Mouse (Mus musculus): Measurements from ENCODE around the gene Tmem243. TPM values are rescaled to one million over a fixed set of nuclear protein-coding genes. Genes with fewer than 3 reads are reported as not detected.
A peak's percentile ranks its signal among the peaks of the same experiment; 100 is the strongest.
"Not testable (repeated sequence)": the region's sequence is repeated elsewhere in the genome, so short reads cannot be mapped to it uniquely, and the experiment has no call there.

Gene Tmem243
- polyA plus RNA-seq, 1 experiment from 2014 or later = 15.7 TPM

- H3K4me3 ChIP-seq (ENCODE audit: low read depth, low read length) = peak overlapping the region; percentile 90
- WGBS = under 1% methylated on average over 48 of the region's 55 CpGs
Measured at GRCm38 (mm10) chr5:9160831-9161455, 60.5 kb downstream of the Tmem243 start.

GRCm38 (mm10) chr5:9161456-9162041 lies 61.1 kb downstream of the Tmem243 start, which contains the start of gene Dmtf1:
Gene Dmtf1 (minus strand): TSS chr5:9161776.
- 1% methylated on average over 55 of the region's 64 CpGs for WGBS
- peak; percentile 96 for ATAC-seq (ENCODE audit: low read depth)

More at GRCm38 (mm10) chr5:9160831-9161455, 60.5 kb downstream of the Tmem243 start:
- no peaks in the 10 kb centered on the region for H3K36me3 ChIP-seq (ENCODE audit: control insufficient read depth, insufficient read depth, low read length)
- H3K4me2 ChIP-seq (ENCODE audit: low read depth, low read length) = peak overlapping the region; percentile 53
- H3K9ac ChIP-seq (replicated peaks; ENCODE audit: low read depth, low read length) = peak overlapping the region; percentile 93
- H3K27ac ChIP-seq (ENCODE audit: low read depth, low read length) = peak overlapping the region; percentile 99
- no peaks in the 10 kb centered on the region for H3K9me3 ChIP-seq (ENCODE audit: control insufficient read depth, low read length)
- peaks cover 14% of the 10 kb centered on the region; the same call in 1 of the 2 replicates for H3K4me1 ChIP-seq (ENCODE audit: control insufficient read depth, insufficient read depth, low read length)
- no peaks in the 10 kb centered on the region for H3K27me3 ChIP-seq (ENCODE audit: control insufficient read depth, insufficient read depth, low read length)
- ATAC-seq (ENCODE audit: low read depth) = peak; percentile 75

GRCm38 (mm10) chr5:9162088-9162487 lies 61.6 kb downstream of the Tmem243 start:
- H3K9me3 ChIP-seq (ENCODE audit: control insufficient read depth, low read length) = no peaks in the 10 kb centered on the region
- H3K27me3 ChIP-seq (ENCODE audit: control insufficient read depth, insufficient read depth, low read length) = no peaks in the 10 kb centered on the region
- WGBS = 18% methylated on average over 7 of the region's 7 CpGs
- peak overlapping the region; percentile 90 for H3K4me3 ChIP-seq (ENCODE audit: low read depth, low read length)
- no peaks in the 10 kb centered on the region for H3K36me3 ChIP-seq (ENCODE audit: control insufficient read depth, insufficient read depth, low read length)
- peak; percentile 39 for ATAC-seq (ENCODE audit: low read depth)
- H3K4me1 ChIP-seq (ENCODE audit: control insufficient read depth, insufficient read depth, low read length) = peaks cover 14% of the 10 kb centered on the region; the same call in 1 of the 2 replicates
- H3K27ac ChIP-seq (ENCODE audit: low read depth, low read length) = peak overlapping the region; percentile 99
- peak overlapping the region; percentile 52 for H3K4me2 ChIP-seq (ENCODE audit: low read depth, low read length)
- H3K9ac ChIP-seq (replicated peaks; ENCODE audit: low read depth, low read length) = peak overlapping the region; percentile 93

More at GRCm38 (mm10) chr5:9161456-9162041, 61.1 kb downstream of the Tmem243 start, which contains the start of gene Dmtf1:
- Histone ChIP-seq H3K4me3 (ENCODE audit: low read depth, low read length) (peak within 1 kb of the TSS; percentile 90), H3K4me2 (ENCODE audit: low read depth, low read length) (peak within 1 kb of the TSS; percentile 53), H3K27ac (ENCODE audit: low read depth, low read length) (peak within 1 kb of the TSS; percentile 99), H3K9ac (replicated peaks; ENCODE audit: low read depth, low read length) (peak within 1 kb of the TSS; percentile 93), H3K4me1 (ENCODE audit: control insufficient read depth, insufficient read depth, low read length) (peaks cover 14% of the 10 kb centered on the region; the same call in 1 of the 2 replicates), H3K36me3 (ENCODE audit: control insufficient read depth, insufficient read depth, low read length) (no peaks in the 10 kb centered on the region), H3K27me3 (ENCODE audit: control insufficient read depth, insufficient read depth, low read length) (no peaks in the 10 kb centered on the region), H3K9me3 (ENCODE audit: control insufficient read depth, low read length) (no peaks in the 10 kb centered on the region)

- Histone ChIP-seq H3K36me3 (ENCODE audit: control insufficient read depth, insufficient read depth, low read length) (no peaks in the 10 kb centered on the region), H3K4me2 (ENCODE audit: low read depth, low read length) (no peak overlapping the region), H3K9me3 (ENCODE audit: control insufficient read depth, low read length) (no peaks in the 10 kb centered on the region), H3K9ac (replicated peaks; ENCODE audit: low read depth, low read length) (no peak overlapping the region), H3K27ac (ENCODE audit: low read depth, low read length) (no peak overlapping the region), H3K4me1 (ENCODE audit: control insufficient read depth, insufficient read depth, low read length) (peaks cover 14% of the 10 kb centered on the region; the same call in 1 of the 2 replicates), H3K4me3 (ENCODE audit: low read depth, low read length) (no peak overlapping the region), H3K27me3 (ENCODE audit: control insufficient read depth, insufficient read depth, low read length) (no peaks in the 10 kb centered on the region)
- ATAC-seq (ENCODE audit: low read depth) = no peak
- WGBS = 95% methylated on average over 3 of the region's 3 CpGs
Measured at GRCm38 (mm10) chr5:9163411-9163810, 62.9 kb downstream of the Tmem243 start.

- not testable (repeated sequence) for H3K4me1 ChIP-seq (ENCODE audit: control insufficient read depth, insufficient read depth, low read length); H3K27me3 ChIP-seq (ENCODE audit: control insufficient read depth, insufficient read depth, low read length); ATAC-seq (ENCODE audit: low read depth); H3K4me2 ChIP-seq (ENCODE audit: low read depth, low read length); H3K4me3 ChIP-seq (ENCODE audit: low read depth, low read length); H3K9ac ChIP-seq (replicated peaks; ENCODE audit: low read depth, low read length); H3K9me3 ChIP-seq (ENCODE audit: control insufficient read depth, low read length); H3K27ac ChIP-seq (ENCODE audit: low read depth, low read length); H3K36me3 ChIP-seq (ENCODE audit: control insufficient read depth, insufficient read depth, low read length)
- WGBS = 88% methylated on average over 10 of the region's 10 CpGs
Measured at GRCm38 (mm10) chr5:9165151-9165550, 64.7 kb downstream of the Tmem243 start.

- H3K4me2 ChIP-seq (ENCODE audit: low read depth, low read length) = no peak overlapping the region
- H3K36me3 ChIP-seq (ENCODE audit: control insufficient read depth, insufficient read depth, low read length) = no peaks in the 10 kb centered on the region
- ATAC-seq (ENCODE audit: low read depth) = no peak
- WGBS = 78% methylated on average over 8 of the region's 8 CpGs
- H3K9me3 ChIP-seq (ENCODE audit: control insufficient read depth, low read length) = no peaks in the 10 kb centered on the region
- H3K27me3 ChIP-seq (ENCODE audit: control insufficient read depth, insufficient read depth, low read length) = no peaks in the 10 kb centered on the region
- H3K27ac ChIP-seq (ENCODE audit: low read depth, low read length) = no peak overlapping the region
- no peaks in the 10 kb centered on the region for H3K4me1 ChIP-seq (ENCODE audit: control insufficient read depth, insufficient read depth, low read length)
- no peak overlapping the region for H3K4me3 ChIP-seq (ENCODE audit: low read depth, low read length)
- H3K9ac ChIP-seq (replicated peaks; ENCODE audit: low read depth, low read length) = no peak overlapping the region
Measured at GRCm38 (mm10) chr5:9166366-9166765, 65.9 kb downstream of the Tmem243 start.

- H3K27me3 ChIP-seq (ENCODE audit: control insufficient read depth, insufficient read depth, low read length); H3K4me3 ChIP-seq (ENCODE audit: low read depth, low read length); H3K9me3 ChIP-seq (ENCODE audit: control insufficient read depth, low read length); H3K36me3 ChIP-seq (ENCODE audit: control insufficient read depth, insufficient read depth, low read length); H3K9ac ChIP-seq (replicated peaks; ENCODE audit: low read depth, low read length); H3K4me1 ChIP-seq (ENCODE audit: control insufficient read depth, insufficient read depth, low read length); H3K4me2 ChIP-seq (ENCODE audit: low read depth, low read length); H3K27ac ChIP-seq (ENCODE audit: low read depth, low read length): not testable (repeated sequence)
- ATAC-seq (ENCODE audit: low read depth) = peak; percentile 64; the same call in 1 of the 2 replicates
- 81% methylated on average over 4 of the region's 5 CpGs for WGBS
Measured at GRCm38 (mm10) chr5:9169328-9170005, 69.0 kb downstream of the Tmem243 start.

GRCm38 (mm10) chr5:9173295-9173694 lies 72.8 kb downstream of the Tmem243 start:
- Histone ChIP-seq H3K4me3 (ENCODE audit: low read depth, low read length) (no peak overlapping the region), H3K4me2 (ENCODE audit: low read depth, low read length) (no peak overlapping the region), H3K27ac (ENCODE audit: low read depth, low read length) (no peak overlapping the region), H3K9me3 (ENCODE audit: control insufficient read depth, low read length) (no peaks in the 10 kb centered on the region), H3K9ac (replicated peaks; ENCODE audit: low read depth, low read length) (no peak overlapping the region), H3K36me3 (ENCODE audit: control insufficient read depth, insufficient read depth, low read length) (no peaks in the 10 kb centered on the region), H3K27me3 (ENCODE audit: control insufficient read depth, insufficient read depth, low read length) (no peaks in the 10 kb centered on the region), H3K4me1 (ENCODE audit: control insufficient read depth, insufficient read depth, low read length) (no peaks in the 10 kb centered on the region)
- WGBS = 79% methylated on average over 2 of the region's 2 CpGs
- ATAC-seq (ENCODE audit: low read depth) = no peak

GRCm38 (mm10) chr5:9186467-9186866 lies 86.0 kb downstream of the Tmem243 start:
- 76% methylated on average over 1 of the region's 1 CpGs for WGBS
- no peak overlapping the region for H3K9ac ChIP-seq (replicated peaks; ENCODE audit: low read depth, low read length)
- no peaks in the 10 kb centered on the region for H3K27me3 ChIP-seq (ENCODE audit: control insufficient read depth, insufficient read depth, low read length)
- no peaks in the 10 kb centered on the region for H3K9me3 ChIP-seq (ENCODE audit: control insufficient read depth, low read length)
- no peak overlapping the region for H3K27ac ChIP-seq (ENCODE audit: low read depth, low read length)
- no peak overlapping the region for H3K4me2 ChIP-seq (ENCODE audit: low read depth, low read length)
- no peaks in the 10 kb centered on the region for H3K4me1 ChIP-seq (ENCODE audit: control insufficient read depth, insufficient read depth, low read length)
- H3K36me3 ChIP-seq (ENCODE audit: control insufficient read depth, insufficient read depth, low read length) = no peaks in the 10 kb centered on the region
- no peak for ATAC-seq (ENCODE audit: low read depth)
- no peak overlapping the region for H3K4me3 ChIP-seq (ENCODE audit: low read depth, low read length)

Data from neural tube, embryonic 14.5 days (tissue).